Mouse (Mus musculus) lung, adult 2 months (tissue): ENCODE measurements at regions not wholly inside any gene's neighbourhood (a gene's known extent, or its start where the extent isn't known, plus 50 kb on each side); places are given as distances from the start of the nearest gene placed in this dataset.

Experiments used
- CTCF ChIP-seq: fragments of 200-500 bp; IDR thresholded peaks from 2 replicates; pipeline ENCODE4 v1.5.1; 2011; ENCODE audit warnings: mild to moderate bottlenecking, low read length, control low read depth; ENCODE audit not compliant: insufficient read depth
- POLR2A ChIP-seq: fragments of 200-500 bp; IDR thresholded peaks from 2 replicates; pipeline ENCODE4 v1.6.1; 2011; ENCODE audit warnings: low read depth, mild to moderate bottlenecking, control low read depth, low read length, borderline replicate concordance; ENCODE audit errors: extremely low read depth

DNA sequence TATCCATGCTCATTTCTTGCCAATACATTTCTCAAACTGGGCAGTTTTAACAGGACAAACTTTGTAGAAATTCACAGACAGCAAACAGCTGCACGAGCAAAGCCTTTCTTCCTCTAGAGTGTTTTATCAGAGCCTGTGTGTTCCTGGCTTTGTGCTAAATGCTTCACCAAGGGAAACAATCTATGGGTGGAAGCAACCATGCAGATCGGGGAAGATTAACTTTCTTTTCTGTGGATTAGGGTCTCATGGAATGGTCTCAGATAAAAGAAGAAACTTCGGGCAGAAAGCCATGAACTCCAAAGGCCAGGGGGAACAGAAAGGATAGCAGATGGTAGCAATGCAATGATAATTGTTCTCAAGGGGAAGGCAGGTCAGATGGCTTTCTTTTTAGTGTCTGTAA is 349.7 kb downstream of the Bckdhb start:
- TF ChIP-seq CTCF: no peak
- no peak for TF ChIP-seq POLR2A
